Comparison of ENCODE assay signal across 7 mouse cellular contexts in genomic region chr1:75179334-75180104, GRCm38 (mm10). TPM values are rescaled to one million over a fixed set of nuclear protein-coding genes. Genes with fewer than 3 reads are reported as not detected.
DNase-seq lines count a peak whose midpoint lies in the region; ATAC-seq and TF ChIP-seq lines count a peak whose summit lies in the region.

No protein-coding gene starts in this region.

- peak; percentile 42 for ATAC-seq in intestine, embryonic 16.5 days
- ATAC-seq in limb, embryonic 14.5 days (ENCODE audit: low FRiP score, low read depth) = peak; percentile 32

- no peak for TF ChIP-seq POLR2A in cortical plate, adult 2 months (IDR thresholded peaks at IDR 0.05; ENCODE audit: extremely low read depth, insufficient read depth, low read length)
- no peak for TF ChIP-seq POLR2A in limb, embryonic 14.5 days (IDR thresholded peaks at IDR 0.05; ENCODE audit: borderline replicate concordance, extremely low read depth, insufficient read depth, insufficient read length)

- H3K27ac ChIP-seq in cortical plate, adult 2 months (ENCODE audit: insufficient read depth, low read length) = 0 out of 2 replicates have a peak overlapping the region, but pooled peaks have one; percentile 8
- peak overlapping the region; percentile 39; the same call in 1 of the 2 replicates for H3K27ac ChIP-seq in intestine, embryonic 16.5 days (ENCODE audit: low read length)
- 0 out of 2 replicates have a peak overlapping the region, but pooled peaks have one; percentile 8 for H3K27ac ChIP-seq in limb, embryonic 14.5 days (replicated peaks; ENCODE audit: low read depth, low read length)

- peak overlapping the region; percentile 75 for H3K9ac ChIP-seq in intestine, embryonic 16.5 days (ENCODE audit: low read depth, low read length)
- peak overlapping the region; percentile 62 for H3K9ac ChIP-seq in limb, embryonic 14.5 days (ENCODE audit: low read depth, low read length, severe bottlenecking)

- no peaks in the 10 kb centered on the region for H3K9me3 ChIP-seq in E14TG2a.4 (ENCODE audit: low read length)
- H3K9me3 ChIP-seq in intestine, embryonic 16.5 days (ENCODE audit: control insufficient read depth, low read length) = 0 out of 2 replicates have a peak, but pooled peaks cover 3% of the 10 kb centered on the region
- no peaks in the 10 kb centered on the region for H3K9me3 ChIP-seq in limb, embryonic 14.5 days (ENCODE audit: control insufficient read depth, low read length)

- no peak for TF ChIP-seq CTCF in E14TG2a.4 (conservative IDR thresholded peaks at IDR 0.05; ENCODE audit: low read length)
- TF ChIP-seq CTCF in cortical plate, adult 2 months (IDR thresholded peaks at IDR 0.05; ENCODE audit: extremely low read depth, insufficient read depth, low read length) = no peak

- peaks cover 36% of the 10 kb centered on the region for H3K4me1 ChIP-seq in E14TG2a.4 (replicated peaks; ENCODE audit: low read depth, low read length)
- no peaks in the 10 kb centered on the region for H3K4me1 ChIP-seq in cortical plate, adult 2 months (ENCODE audit: control insufficient read depth, insufficient read depth, low read length)
- H3K4me1 ChIP-seq in intestine, embryonic 16.5 days (ENCODE audit: control insufficient read depth, insufficient read depth, low read length) = peaks cover 21% of the 10 kb centered on the region
- H3K4me1 ChIP-seq in limb, embryonic 14.5 days (ENCODE audit: control insufficient read depth, insufficient read depth, low read length) = peaks cover 7% of the 10 kb centered on the region

- H3K4me2 ChIP-seq in intestine, embryonic 16.5 days (ENCODE audit: low read depth, low read length) = peak overlapping the region; percentile 95
- peak overlapping the region; percentile 98 for H3K4me2 ChIP-seq in limb, embryonic 14.5 days (replicated peaks; ENCODE audit: low read depth, low read length, severe bottlenecking)

- peak overlapping the region; percentile 90 for H3K4me3 ChIP-seq in E14TG2a.4 (replicated peaks; ENCODE audit: low read length)
- peak overlapping the region; percentile 73 for H3K4me3 ChIP-seq in cortical plate, adult 2 months (ENCODE audit: insufficient read depth, low read length)
- H3K4me3 ChIP-seq in intestine, embryonic 16.5 days (ENCODE audit: low read length) = peak overlapping the region; percentile 63
- H3K4me3 ChIP-seq in limb, embryonic 14.5 days (replicated peaks; ENCODE audit: low read length) = peak overlapping the region; percentile 59

- DNase-seq in R1 (ENCODE audit: low read depth, low spot score) = peak; percentile 69
- peak; percentile 65 for DNase-seq in gastrocnemius, postnatal 25 days
- no peak for DNase-seq in limb, embryonic 14.5 days (ENCODE audit: low spot score)
- DNase-seq in naive thymus-derived CD4-positive, alpha-beta T cell, adult 2 months (ENCODE audit: low read depth) = peak; percentile 23

- H3K36me3 ChIP-seq in E14TG2a.4 (ENCODE audit: insufficient read depth, low read length) = peaks cover 66% of the 10 kb centered on the region
- H3K36me3 ChIP-seq in intestine, embryonic 16.5 days (ENCODE audit: control insufficient read depth, insufficient read depth, low read length) = peaks cover 18% of the 10 kb centered on the region
- peaks cover 63% of the 10 kb centered on the region for H3K36me3 ChIP-seq in limb, embryonic 14.5 days (ENCODE audit: control insufficient read depth, insufficient read depth, low read length)

- no peaks in the 10 kb centered on the region for H3K27me3 ChIP-seq in E14TG2a.4 (ENCODE audit: insufficient read depth, low read length)
- no peaks in the 10 kb centered on the region for H3K27me3 ChIP-seq in intestine, embryonic 16.5 days (replicated peaks; ENCODE audit: control insufficient read depth, insufficient read depth, low read length)
- no peaks in the 10 kb centered on the region for H3K27me3 ChIP-seq in limb, embryonic 14.5 days (ENCODE audit: control insufficient read depth, insufficient read depth, low read length)

- 6% methylated on average over 23 of the region's 23 CpGs for WGBS in intestine, embryonic 16.5 days
- 7% methylated on average over 21 of the region's 23 CpGs for WGBS in limb, embryonic 14.5 days

RNA-seq across cellular contexts. Expression of gene Abcb6, which starts 0.7 kb away (rescaled TPM):
- polyA plus RNA-seq in cortical plate, adult 2 months (2012; rRNA removed) = 23.8 and 25.7 TPM in 2 replicates
- 10 to 100 TPM; 23.5 to 31.0 TPM for total RNA-seq in gastrocnemius, postnatal 25 days (2021)
- polyA plus RNA-seq in intestine, embryonic 16.5 days (2015; fragmentation: Nextera tagmentation; extraction: Ambion mirVana) = 21.5 and 27.8 TPM in 2 replicates
- polyA plus RNA-seq in limb, embryonic 14.5 days (2012; rRNA removed) = 27.3 and 34.2 TPM in 2 replicates
- 29.7 and 34.1 TPM in 2 replicates for polyA plus RNA-seq in limb, embryonic 14.5 days (2014; fragmentation: Nextera tagmentation; extraction: Ambion mirVana)

RNA-seq across cellular contexts. Expression of gene Zfand2b, which starts 11.1 kb away (rescaled TPM):
- 64.3 and 64.9 TPM in 2 replicates for polyA plus RNA-seq in cortical plate, adult 2 months (2012; rRNA removed)
- total RNA-seq in gastrocnemius, postnatal 25 days (2021) = 10 to 100 TPM; 12.8 to 16.8 TPM
- 53.2 and 54.6 TPM in 2 replicates for polyA plus RNA-seq in intestine, embryonic 16.5 days (2015; fragmentation: Nextera tagmentation; extraction: Ambion mirVana)
- 53.2 and 58.5 TPM in 2 replicates for polyA plus RNA-seq in limb, embryonic 14.5 days (2012; rRNA removed)
- 40.2 TPM in 2 replicates for polyA plus RNA-seq in limb, embryonic 14.5 days (2014; fragmentation: Nextera tagmentation; extraction: Ambion mirVana)

RNA-seq across cellular contexts. Expression of gene Ankzf1, which starts 12.4 kb away (rescaled TPM):
- 47.4 and 54.1 TPM in 2 replicates for polyA plus RNA-seq in cortical plate, adult 2 months (2012; rRNA removed)
- 1 to 10 TPM; 4.3 to 5.0 TPM for total RNA-seq in gastrocnemius, postnatal 25 days (2021)
- 25.4 and 26.5 TPM in 2 replicates for polyA plus RNA-seq in intestine, embryonic 16.5 days (2015; fragmentation: Nextera tagmentation; extraction: Ambion mirVana)
- 34.1 and 34.7 TPM in 2 replicates for polyA plus RNA-seq in limb, embryonic 14.5 days (2012; rRNA removed)
- 19.2 and 23.2 TPM in 2 replicates for polyA plus RNA-seq in limb, embryonic 14.5 days (2014; fragmentation: Nextera tagmentation; extraction: Ambion mirVana)

RNA-seq across cellular contexts. Expression of gene Atg9a, which starts 12.5 kb away (rescaled TPM):
- polyA plus RNA-seq in cortical plate, adult 2 months (2012; rRNA removed) = 124 and 129 TPM in 2 replicates
- 10 to 100 TPM; 85.5 to 88.1 TPM for total RNA-seq in gastrocnemius, postnatal 25 days (2021)
- polyA plus RNA-seq in intestine, embryonic 16.5 days (2015; fragmentation: Nextera tagmentation; extraction: Ambion mirVana) = 28.3 and 31.7 TPM in 2 replicates
- 46.1 and 62.3 TPM in 2 replicates for polyA plus RNA-seq in limb, embryonic 14.5 days (2012; rRNA removed)
- polyA plus RNA-seq in limb, embryonic 14.5 days (2014; fragmentation: Nextera tagmentation; extraction: Ambion mirVana) = 31.5 and 33.9 TPM in 2 replicates

RNA-seq across cellular contexts. Expression of gene Glb1l, which starts 31.1 kb away (rescaled TPM):
- polyA plus RNA-seq in cortical plate, adult 2 months (2012; rRNA removed) = 20.4 and 21.2 TPM in 2 replicates
- total RNA-seq in gastrocnemius, postnatal 25 days (2021) = 1 to 10 TPM; 1.9 to 2.7 TPM
- polyA plus RNA-seq in intestine, embryonic 16.5 days (2015; fragmentation: Nextera tagmentation; extraction: Ambion mirVana) = 9.2 and 10.1 TPM in 2 replicates
- polyA plus RNA-seq in limb, embryonic 14.5 days (2012; rRNA removed) = 41.4 and 46.0 TPM in 2 replicates
- 17.7 and 18.2 TPM in 2 replicates for polyA plus RNA-seq in limb, embryonic 14.5 days (2014; fragmentation: Nextera tagmentation; extraction: Ambion mirVana)
